Mouse (Mus musculus) frontal cortex, adult (tissue): ENCODE measurements around the gene Uba6.

Experiments
- ATAC-seq: cut with Nextera tagmentation; 2 replicates; pipeline ENCODE4 v1.9.2; 2017; ENCODE audit warnings: mild to moderate bottlenecking, moderate library complexity, mixed read lengths; ENCODE audit not compliant: low TSS enrichment

Gene Uba6

DNA sequence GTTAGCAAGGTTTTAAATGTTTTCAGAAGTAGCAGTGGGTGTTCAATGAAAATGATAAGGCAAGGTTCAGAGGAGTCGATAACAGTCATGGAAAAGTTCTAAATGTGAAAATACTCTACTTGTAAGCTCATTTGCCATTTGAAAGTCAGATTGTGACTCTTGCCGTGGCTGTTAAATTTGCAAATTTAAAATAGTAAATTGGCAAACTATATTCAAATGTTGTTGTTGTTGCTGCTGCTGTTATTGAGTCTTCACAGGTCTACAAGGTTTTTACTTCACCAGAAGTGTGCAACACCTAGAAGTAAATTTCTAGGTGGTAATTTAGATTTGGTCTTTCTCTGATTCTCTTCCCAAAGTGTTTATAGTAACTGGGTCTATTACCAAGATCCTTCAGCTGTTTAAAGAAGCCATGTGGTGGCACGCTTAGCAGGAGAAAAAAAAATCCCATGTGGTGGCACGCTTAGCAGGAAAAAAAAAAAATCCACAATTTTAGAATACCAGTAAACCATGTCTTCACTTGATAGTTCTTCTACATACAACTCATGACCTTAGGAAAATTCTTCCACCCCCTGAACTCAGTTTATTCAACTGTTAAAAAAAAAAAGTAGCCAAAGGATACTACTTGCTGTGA, 99.7 kb downstream of the Uba6 start:
- no peak for ATAC-seq

GRCm38 (mm10) chr5:86071538-86071937, 101.1 kb downstream of the Uba6 start, which contains the start of gene Stap1:
Gene Stap1, plus strand, starts transcription at chr5:86071746.
- no peak for ATAC-seq

DNA sequence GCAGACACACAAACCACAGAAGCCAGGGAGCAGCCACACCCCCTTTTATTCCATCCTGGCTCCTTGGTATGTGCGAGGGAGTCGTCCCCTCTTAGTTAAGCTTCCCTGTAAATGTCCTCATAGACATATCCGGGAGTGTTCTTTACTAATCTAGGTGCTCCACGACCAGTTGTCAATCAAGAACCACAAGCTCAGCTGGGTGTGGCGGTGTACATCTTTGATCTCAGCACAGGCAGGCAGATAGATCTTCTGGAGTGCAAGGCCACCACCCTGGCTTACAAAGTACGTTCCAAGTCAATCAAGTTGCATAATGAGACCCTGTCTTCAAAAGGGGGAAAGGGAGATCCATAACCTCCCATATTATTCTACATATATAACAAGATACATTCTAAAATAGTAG, 103.5 kb downstream of the Uba6 start:
- ATAC-seq: no peak

DNA sequence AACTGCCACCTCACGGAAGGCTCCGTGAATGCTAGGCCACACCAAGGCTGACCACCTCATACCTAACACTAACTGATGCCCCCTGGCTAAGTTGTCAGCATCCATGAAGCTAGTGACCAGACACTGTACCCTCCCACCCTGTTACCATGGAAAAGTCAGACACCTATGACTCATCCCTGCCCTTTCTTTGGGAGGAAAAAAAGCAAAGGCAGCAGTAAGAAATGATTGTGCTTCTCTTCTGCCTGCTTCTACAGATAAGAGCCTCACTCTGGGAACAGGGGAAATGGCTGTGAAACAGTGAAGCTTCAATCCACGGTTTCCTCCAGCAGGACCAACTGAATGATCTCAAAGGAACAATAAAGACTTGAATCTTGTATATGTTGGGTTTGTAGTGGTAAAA, 104.2 kb downstream of the Uba6 start:
- no peak for ATAC-seq

- ATAC-seq: peak; percentile 77
Observed at GRCm38 (mm10) chr5:86066551-86066929, 106.1 kb downstream of the Uba6 start.

GRCm38 (mm10) chr5:86065876-86066550, 106.6 kb downstream of the Uba6 start:
- ATAC-seq: peak; percentile 27

DNA sequence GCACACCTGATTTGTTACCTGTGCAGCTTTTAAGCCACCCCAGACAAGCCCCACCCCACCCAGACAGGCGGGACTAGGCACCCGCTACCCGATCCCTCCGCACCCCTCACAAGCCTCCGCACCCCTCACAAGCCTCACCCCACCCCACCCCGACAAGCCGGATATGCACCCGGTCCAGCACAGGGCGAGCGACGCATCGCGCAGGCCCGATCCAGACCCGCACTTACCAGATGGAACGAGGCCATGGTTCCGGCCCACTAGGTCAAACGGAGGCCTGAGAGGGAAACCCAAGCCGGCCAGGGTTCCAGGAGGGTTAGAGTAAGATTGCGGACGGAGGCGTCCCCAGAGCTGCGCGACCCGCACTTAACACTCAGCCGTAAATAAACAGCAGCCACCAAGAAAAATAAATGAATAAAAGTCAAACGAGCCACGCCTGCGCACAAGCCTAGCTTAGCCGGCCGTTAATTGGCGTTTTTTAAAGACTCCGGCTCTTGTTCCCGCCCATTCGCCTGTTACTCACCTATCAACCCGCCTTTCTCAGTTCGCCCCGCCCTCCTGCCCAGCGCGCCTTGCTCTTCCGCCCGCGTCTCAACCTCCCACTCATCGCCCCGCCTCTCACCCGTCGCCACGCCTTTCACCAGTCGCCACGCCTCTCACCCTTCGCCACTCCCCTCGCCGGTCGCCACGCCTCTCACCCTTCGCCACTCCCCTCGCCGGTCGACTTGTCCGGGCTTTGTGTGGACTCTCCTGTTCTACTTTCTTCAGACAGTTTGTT, 107.3 kb downstream of the Uba6 start, which contains the start of gene Cenpc1:
Cenpc1 (minus strand) TSS at position 483 of the 775 bp plus-strand sequence.
- ATAC-seq: peak; percentile 92

- ATAC-seq: no peak
Observed at GRCm38 (mm10) chr5:86063501-86063900, 109.1 kb downstream of the Uba6 start.
